Mouse (Mus musculus) kidney, adult 2 months (tissue): Measurements from ENCODE around the gene Ppfia4.

ENCODE experiments used
- CTCF ChIP-seq: fragments of 200-500 bp; conservative IDR thresholded peaks from 2 replicates; pipeline ENCODE4 v1.5.1; 2011; ENCODE audit warnings: low read depth, mild to moderate bottlenecking, control low read depth, low read length, moderate library complexity, mixed read lengths; ENCODE audit not compliant: insufficient read depth, insufficient read length
- POLR2A ChIP-seq: fragments of 200-500 bp; IDR thresholded peaks from one replicate; pipeline ENCODE4 v1.6.1; 2011; ENCODE audit warnings: low read depth, low read length, control low read depth

DNA sequence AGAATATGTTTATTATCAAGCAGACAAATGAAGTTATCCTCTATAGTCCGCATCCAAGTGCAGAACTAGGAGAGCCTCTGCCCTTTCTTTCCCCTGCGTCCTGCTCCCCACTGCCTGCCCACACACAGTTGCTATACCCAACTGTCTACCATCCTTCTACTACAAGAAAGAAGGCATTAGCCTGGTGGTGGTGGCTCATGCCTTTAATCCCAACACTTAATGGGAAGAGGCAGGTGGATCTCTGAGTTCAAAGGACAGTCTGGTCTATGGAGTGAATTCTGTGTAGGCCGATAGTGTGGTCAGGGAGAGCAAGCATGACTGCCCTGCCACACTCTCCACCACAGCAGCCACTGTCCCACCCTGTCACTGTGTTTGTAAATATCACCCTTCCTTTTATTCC lies 22.0 kb downstream of the Ppfia4 start:
- TF ChIP-seq CTCF = no peak
- TF ChIP-seq POLR2A = no peak
